Mouse (Mus musculus) myocyte (in vitro differentiated cells): ENCODE measurements around the gene Gnas. TPM values are rescaled to one million over a fixed set of nuclear protein-coding genes. Genes with fewer than 3 reads are reported as not detected.
A peak's percentile ranks its signal among the peaks of the same experiment; 100 is the strongest.

Experiments
- H3K27me3 ChIP-seq: one replicate; pipeline ENCODE4 v1.6.1; 2011; ENCODE audit not compliant: control insufficient read depth, insufficient read depth, insufficient read length
- H3K36me3 ChIP-seq: one replicate; pipeline ENCODE4 v1.6.1; 2011; ENCODE audit not compliant: control insufficient read depth, insufficient read depth
- H3K4me2 ChIP-seq: one replicate; pipeline ENCODE4 v1.6.1; 2011; ENCODE audit warnings: low read depth, control low read depth
- H3K4me3 ChIP-seq: one replicate; pipeline ENCODE4 v1.5.1; 2011; ENCODE audit warnings: mild to moderate bottlenecking, control low read depth, moderate library complexity
- H3K79me2 ChIP-seq: one replicate; pipeline ENCODE4 v1.6.1; 2011; ENCODE audit not compliant: control insufficient read depth, insufficient read depth
- H3ac ChIP-seq: one replicate; pipeline ENCODE4 v1.6.1; 2011; ENCODE audit not compliant: control insufficient read depth, insufficient read length
- CEBPB ChIP-seq: IDR thresholded peaks from 2 replicates; pipeline ENCODE4 v1.6.1; 2011; ENCODE audit warnings: mild to moderate bottlenecking, moderate library complexity; ENCODE audit not compliant: poor library complexity, insufficient read depth, severe bottlenecking
- E2F4 ChIP-seq: IDR thresholded peaks from one replicate; pipeline ENCODE4 v1.6.1; 2011; ENCODE audit warnings: mild to moderate bottlenecking, control low read depth, moderate library complexity; ENCODE audit not compliant: insufficient read depth
- MAX ChIP-seq: IDR thresholded peaks from one replicate; pipeline ENCODE4 v1.6.1; 2011; ENCODE audit warnings: low read depth, mild to moderate bottlenecking, control low read depth
- MYOD1 ChIP-seq, 3 experiments: IDR thresholded peaks; one replicate each; pipeline ENCODE4 v1.6.1; 2011; ENCODE audit warnings: control low read depth in 2 of 3, low read depth in 2 of 3, mild to moderate bottlenecking in 2 of 3, moderate library complexity in 1 of 3; ENCODE audit not compliant: insufficient read length in 2 of 3, control insufficient read depth in 1 of 3
- MYOG ChIP-seq, 3 experiments: IDR thresholded peaks; one replicate each; pipeline ENCODE4 v1.6.1; 2011; ENCODE audit warnings: control low read depth in 2 of 3, low read depth in 2 of 3, mild to moderate bottlenecking in 2 of 3; ENCODE audit not compliant: insufficient read length in 2 of 3, control insufficient read depth in 1 of 3, insufficient read depth in 1 of 3
- POLR2A ChIP-seq: IDR thresholded peaks from one replicate; pipeline ENCODE4 v1.6.1; 2011; ENCODE audit warnings: low read depth, mild to moderate bottlenecking, control low read depth, moderate library complexity; ENCODE audit not compliant: insufficient read length
- POLR2AphosphoS2 ChIP-seq: IDR thresholded peaks from one replicate; pipeline ENCODE4 v1.6.1; 2011; ENCODE audit warnings: low read depth, control low read depth; ENCODE audit not compliant: insufficient read length
- REST ChIP-seq: IDR thresholded peaks from one replicate; pipeline ENCODE4 v1.6.1; 2011; ENCODE audit warnings: mild to moderate bottlenecking, control low read depth, moderate library complexity; ENCODE audit not compliant: insufficient read depth, insufficient read length
- SRF ChIP-seq: IDR thresholded peaks from one replicate; pipeline ENCODE4 v1.6.1; 2011; ENCODE audit warnings: low read depth; ENCODE audit not compliant: control insufficient read depth, insufficient read length
- TCF12 ChIP-seq: IDR thresholded peaks from one replicate; pipeline ENCODE4 v1.6.1; 2011; ENCODE audit warnings: mild to moderate bottlenecking, control low read depth; ENCODE audit not compliant: poor library complexity, insufficient read depth, severe bottlenecking
- TCF3 ChIP-seq: IDR thresholded peaks from one replicate; pipeline ENCODE4 v1.6.1; 2011; ENCODE audit warnings: low read depth, control low read depth; ENCODE audit not compliant: insufficient read length
- USF1 ChIP-seq: IDR thresholded peaks from one replicate; pipeline ENCODE4 v1.6.1; 2011; ENCODE audit warnings: low read depth, mild to moderate bottlenecking, control low read depth, moderate library complexity
- polyA plus RNA-seq: library from polyadenylated mRNA; unstranded; fragments of >200 nt; fragmentation: generic; extraction: Trizol; gene quantifications from one replicate; pipeline ENCODE4 v1.2.1, GENCODE M21; 2012; ENCODE audit warnings: missing spikeins

The Gnas gene
- polyA plus RNA-seq, 1 experiment, result 1,706 TPM

GRCm38 (mm10) chr2:174300186-174300585 lies 16.1 kb downstream of the Gnas start:
- no peak overlapping the region for H3K4me3 ChIP-seq
- H3K27me3 ChIP-seq, result peaks cover 26% of the 10 kb centered on the region
- no peaks in the 10 kb centered on the region for H3K36me3 ChIP-seq
- H3ac ChIP-seq, result no peak overlapping the region
- H3K79me2 ChIP-seq, result no peaks in the 10 kb centered on the region
- H3K4me2 ChIP-seq, result no peak overlapping the region
- no peak for TF ChIP-seq MYOG (IDR thresholded peaks at IDR 0.05; ENCODE audit: control insufficient read depth in 1 of 3, insufficient read depth in 1 of 3, insufficient read length in 2 of 3, low read depth in 2 of 3)
- no peak for TF ChIP-seq CEBPB
- no peak for TF ChIP-seq TCF3
- no peak for TF ChIP-seq USF1
- TF ChIP-seq SRF, result no peak
- no peak for TF ChIP-seq TCF12
- TF ChIP-seq POLR2AphosphoS2, result no peak
- no peak for TF ChIP-seq MAX
- no peak for TF ChIP-seq POLR2A
- no peak for TF ChIP-seq REST

- Histone ChIP-seq H3ac (no peak overlapping the region), H3K36me3 (no peaks in the 10 kb centered on the region), H3K79me2 (no peaks in the 10 kb centered on the region), H3K4me2 (no peak overlapping the region), H3K4me3 (no peak overlapping the region), H3K27me3 (peaks cover 26% of the 10 kb centered on the region)
- TF ChIP-seq MYOD1 (IDR thresholded peaks at IDR 0.05; ENCODE audit: control insufficient read depth in 1 of 3, insufficient read length in 2 of 3, low read depth in 2 of 3) (no peak), E2F4 (no peak), TCF12 (no peak), MAX (no peak), USF1 (no peak), MYOG (IDR thresholded peaks at IDR 0.05; ENCODE audit: control insufficient read depth in 1 of 3, insufficient read depth in 1 of 3, insufficient read length in 2 of 3, low read depth in 2 of 3) (no peak), CEBPB (no peak), TCF3 (no peak), SRF (no peak), REST (no peak), POLR2A (no peak), POLR2AphosphoS2 (no peak)
Observed at GRCm38 (mm10) chr2:174300666-174301065, 16.5 kb downstream of the Gnas start.

- Histone ChIP-seq H3ac (no peak overlapping the region), H3K36me3 (no peaks in the 10 kb centered on the region), H3K27me3 (peaks cover 26% of the 10 kb centered on the region), H3K79me2 (no peaks in the 10 kb centered on the region), H3K4me2 (peak overlapping the region; percentile 52), H3K4me3 (no peak overlapping the region)
- no peak for TF ChIP-seq TCF12
- no peak for TF ChIP-seq MYOD1 (IDR thresholded peaks at IDR 0.05; ENCODE audit: control insufficient read depth in 1 of 3, insufficient read length in 2 of 3, low read depth in 2 of 3)
- TF ChIP-seq TCF3, result no peak
Observed at GRCm38 (mm10) chr2:174302526-174302925, 18.4 kb downstream of the Gnas start.

- no peak overlapping the region for H3ac ChIP-seq
- TF ChIP-seq E2F4 (no peak), POLR2A (no peak), POLR2AphosphoS2 (no peak)
- H3K36me3 ChIP-seq, result no peaks in the 10 kb centered on the region
- no peak overlapping the region for H3K4me2 ChIP-seq
- H3K27me3 ChIP-seq, result no peaks in the 10 kb centered on the region
- H3K4me3 ChIP-seq, result no peak overlapping the region
- no peaks in the 10 kb centered on the region for H3K79me2 ChIP-seq
Observed at GRCm38 (mm10) chr2:174305646-174306045, 21.5 kb downstream of the Gnas start.

- Histone ChIP-seq H3K4me2 (no peak overlapping the region), H3K27me3 (no peaks in the 10 kb centered on the region), H3K4me3 (no peak overlapping the region), H3K79me2 (no peaks in the 10 kb centered on the region), H3ac (no peak overlapping the region), H3K36me3 (no peaks in the 10 kb centered on the region)
- no peak for TF ChIP-seq MAX
- no peak for TF ChIP-seq TCF12
- TF ChIP-seq TCF3, result no peak
- no peak for TF ChIP-seq POLR2AphosphoS2
Observed at GRCm38 (mm10) chr2:174307903-174308302, 23.8 kb downstream of the Gnas start.
